Mouse (Mus musculus) erythroid progenitor cell, adult 5-6 weeks (primary cell): Measurements from ENCODE around the gene Olfr740. TPM values are rescaled to one million over a fixed set of nuclear protein-coding genes. Genes with fewer than 3 reads are reported as not detected.

Experiments
- ATAC-seq: replicated peaks from 2 replicates; pipeline ENCODE4 v1.8.0; 2016; ENCODE audit warnings: moderate number of reproducible peaks, mild to moderate bottlenecking, moderate TSS enrichment, inconsistent platforms; ENCODE audit not compliant: poor library complexity, low FRiP score, severe bottlenecking
- total RNA-seq, 2 experiments: library from RNA; stranded (forward) in 1 of 2; stranded (reverse) in 1 of 2; fragments of 150-400 nt in 1 of 2; fragments of 186-747, 209-891 nt in 1 of 2; gene quantifications; 2 replicates each; pipeline versions ENCODE4 v1.2.3 to v1.2.4; 2015 to 2017; ENCODE audit warnings: low replicate concordance in 2 of 2

Olfr740 gene
- total RNA-seq (2015; ENCODE audit: low replicate concordance) (not detected in 2 replicates), total RNA-seq (2017; ENCODE audit: low replicate concordance) (not detected in 2 replicates)

- no peak for ATAC-seq
Measured at GRCm38 (mm10) chr14:50445245-50445644, at the start of gene Olfr740. Olfr740 (plus strand) TSS chr14:50445545.

- no peak for ATAC-seq
Measured at GRCm38 (mm10) chr14:50407268-50407667, 38.1 kb upstream of the Olfr740 start, which contains the start of gene Olfr738. Olfr738 (plus strand) TSS chr14:50407568.

- no peak for ATAC-seq
Measured at GRCm38 (mm10) chr14:50418326-50418725, 27.0 kb upstream of the Olfr740 start, which contains the start of gene Olfr739. Olfr739 (plus strand) TSS chr14:50418626.

DNA sequence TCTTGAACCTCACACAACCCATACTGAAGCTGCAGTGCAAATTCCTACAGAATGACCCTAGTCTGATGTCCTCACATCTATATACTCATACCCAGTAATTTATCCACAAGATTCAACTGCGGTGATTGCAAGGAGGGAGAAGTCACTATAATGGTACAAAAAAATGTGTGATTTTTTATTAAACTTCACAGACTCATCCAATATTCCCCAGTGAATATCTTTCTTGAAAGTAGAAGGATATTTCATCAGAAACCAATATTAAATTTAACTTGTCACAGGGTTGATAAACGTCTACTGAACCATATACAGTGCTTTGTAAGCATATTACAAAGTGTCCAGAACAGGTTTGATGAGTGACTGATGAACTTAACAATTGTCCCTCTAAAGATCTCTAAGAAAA lies 27.1 kb downstream of the Olfr740 start, which contains the start of gene Olfr741:
Olfr741 (plus strand) TSS at position 301 of the 400 bp plus-strand sequence.
- ATAC-seq: no peak

GRCm38 (mm10) chr14:50478406-50478805 lies 33.1 kb downstream of the Olfr740 start:
- no peak for ATAC-seq

- no peak for ATAC-seq
Measured at GRCm38 (mm10) chr14:50503300-50503699, 58.0 kb downstream of the Olfr740 start, which contains the start of gene Olfr742. Olfr742 (plus strand) TSS chr14:50503600.

Other genes starting within 250 kb of the Olfr740 start
- not detected in 2 replicates for gene Olfr731, start 203.7 kb upstream of the Olfr740 start, total RNA-seq (2015; ENCODE audit: low replicate concordance)
- not detected in 2 replicates for gene Olfr731, start 203.7 kb upstream of the Olfr740 start, total RNA-seq (2017; ENCODE audit: low replicate concordance)
- gene Olfr732, start 161.3 kb upstream of the Olfr740 start, total RNA-seq (2015; ENCODE audit: low replicate concordance): not detected in 2 replicates
- gene Olfr732, start 161.3 kb upstream of the Olfr740 start, total RNA-seq (2017; ENCODE audit: low replicate concordance): not detected in 2 replicates
- not detected in 2 replicates for gene Olfr733, start 144.0 kb upstream of the Olfr740 start, total RNA-seq (2015; ENCODE audit: low replicate concordance)
- gene Olfr733, start 144.0 kb upstream of the Olfr740 start, total RNA-seq (2017; ENCODE audit: low replicate concordance): 0.26 TPM in 1 of 2 replicates, not detected in the other
- not detected in 2 replicates for gene Olfr734, start 118.8 kb upstream of the Olfr740 start, total RNA-seq (2015; ENCODE audit: low replicate concordance)
- gene Olfr734, start 118.8 kb upstream of the Olfr740 start, total RNA-seq (2017; ENCODE audit: low replicate concordance): not detected in 2 replicates
- gene Olfr735, start 96.7 kb upstream of the Olfr740 start, total RNA-seq (2015; ENCODE audit: low replicate concordance): not detected in 2 replicates
- gene Olfr735, start 96.7 kb upstream of the Olfr740 start, total RNA-seq (2017; ENCODE audit: low replicate concordance): not detected in 2 replicates
- gene Tlr11, start 87.6 kb upstream of the Olfr740 start, total RNA-seq (2015; ENCODE audit: low replicate concordance): not detected in 2 replicates
- gene Tlr11, start 87.6 kb upstream of the Olfr740 start, total RNA-seq (2017; ENCODE audit: low replicate concordance): not detected in 2 replicates
- gene Olfr736, start 64.4 kb upstream of the Olfr740 start, total RNA-seq (2015; ENCODE audit: low replicate concordance): not detected in 2 replicates
- not detected in 2 replicates for gene Olfr736, start 64.4 kb upstream of the Olfr740 start, total RNA-seq (2017; ENCODE audit: low replicate concordance)
- not detected in 2 replicates for gene Olfr738, start 38.0 kb upstream of the Olfr740 start, total RNA-seq (2015; ENCODE audit: low replicate concordance)
- not detected in 2 replicates for gene Olfr738, start 38.0 kb upstream of the Olfr740 start, total RNA-seq (2017; ENCODE audit: low replicate concordance)
- not detected in 2 replicates for gene Olfr739, start 26.9 kb upstream of the Olfr740 start, total RNA-seq (2015; ENCODE audit: low replicate concordance)
- not detected in 2 replicates for gene Olfr739, start 26.9 kb upstream of the Olfr740 start, total RNA-seq (2017; ENCODE audit: low replicate concordance)
- not detected in 2 replicates for gene Olfr741, start 27.2 kb downstream of the Olfr740 start, total RNA-seq (2015; ENCODE audit: low replicate concordance)
- not detected in 2 replicates for gene Olfr741, start 27.2 kb downstream of the Olfr740 start, total RNA-seq (2017; ENCODE audit: low replicate concordance)
- not detected in 2 replicates for gene Olfr742, start 58.1 kb downstream of the Olfr740 start, total RNA-seq (2015; ENCODE audit: low replicate concordance)
- gene Olfr742, start 58.1 kb downstream of the Olfr740 start, total RNA-seq (2017; ENCODE audit: low replicate concordance): not detected in 2 replicates
- gene Olfr743, start 76.3 kb downstream of the Olfr740 start, total RNA-seq (2015; ENCODE audit: low replicate concordance): not detected in 2 replicates
- gene Olfr743, start 76.3 kb downstream of the Olfr740 start, total RNA-seq (2017; ENCODE audit: low replicate concordance): not detected in 2 replicates
- not detected in 2 replicates for gene Olfr744, start 169.3 kb downstream of the Olfr740 start, total RNA-seq (2015; ENCODE audit: low replicate concordance)
- not detected in 2 replicates for gene Olfr744, start 169.3 kb downstream of the Olfr740 start, total RNA-seq (2017; ENCODE audit: low replicate concordance)
- gene Olfr745, start 193.8 kb downstream of the Olfr740 start, total RNA-seq (2015; ENCODE audit: low replicate concordance): not detected in 2 replicates
- not detected in 2 replicates for gene Olfr745, start 193.8 kb downstream of the Olfr740 start, total RNA-seq (2017; ENCODE audit: low replicate concordance)
- not detected in 2 replicates for gene Olfr746, start 201.5 kb downstream of the Olfr740 start, total RNA-seq (2015; ENCODE audit: low replicate concordance)
- gene Olfr746, start 201.5 kb downstream of the Olfr740 start, total RNA-seq (2017; ENCODE audit: low replicate concordance): not detected in 2 replicates
- not detected in 2 replicates for gene Olfr747, start 247.7 kb downstream of the Olfr740 start, total RNA-seq (2015; ENCODE audit: low replicate concordance)
- not detected in 2 replicates for gene Olfr747, start 247.7 kb downstream of the Olfr740 start, total RNA-seq (2017; ENCODE audit: low replicate concordance)